Mouse (Mus musculus): ENCODE measurements around the gene Ctbp1.
A peak's percentile ranks its signal among the peaks of the same experiment; 100 is the strongest.

Gene Ctbp1

GRCm38 (mm10) chr5:33239934-33240333, 34.9 kb downstream of the Ctbp1 start:
- no peak for DNase-seq

GRCm38 (mm10) chr5:33239111-33239714, 35.6 kb downstream of the Ctbp1 start:
- no peak for DNase-seq

- no peak for DNase-seq
These were observed 36.5 kb downstream of the Ctbp1 start for GRCm38 (mm10) chr5:33238256-33238645.

GRCm38 (mm10) chr5:33237600-33238255, 37.1 kb downstream of the Ctbp1 start:
- DNase-seq: no peak

GRCm38 (mm10) chr5:33234391-33235031, 40.3 kb downstream of the Ctbp1 start:
- no peak for DNase-seq

GRCm38 (mm10) chr5:33232791-33233190, 42.0 kb downstream of the Ctbp1 start:
- no peak for DNase-seq

- no peak for DNase-seq
These were observed 44.5 kb downstream of the Ctbp1 start for GRCm38 (mm10) chr5:33230285-33230684.

- no peak for DNase-seq
These were observed 46.4 kb downstream of the Ctbp1 start for GRCm38 (mm10) chr5:33228428-33228827.

- DNase-seq: no peak
These were observed 49.1 kb downstream of the Ctbp1 start for GRCm38 (mm10) chr5:33225673-33226072.

- no peak for DNase-seq
These were observed 50.3 kb downstream of the Ctbp1 start for GRCm38 (mm10) chr5:33224491-33224890.

GRCm38 (mm10) chr5:33222841-33223744, 51.7 kb downstream of the Ctbp1 start:
- no peak for DNase-seq

GRCm38 (mm10) chr5:33222389-33222788, 52.4 kb downstream of the Ctbp1 start:
- DNase-seq: peak; percentile 38

- peak; percentile 19 for DNase-seq
These were observed 54.3 kb downstream of the Ctbp1 start for GRCm38 (mm10) chr5:33220350-33221044.

- DNase-seq: no peak
These were observed 55.0 kb downstream of the Ctbp1 start for GRCm38 (mm10) chr5:33219831-33220230.

GRCm38 (mm10) chr5:33218746-33219449, 55.9 kb downstream of the Ctbp1 start:
- DNase-seq: no peak

- no peak for DNase-seq
These were observed 56.7 kb downstream of the Ctbp1 start, which contains the start of gene Spon2 for GRCm38 (mm10) chr5:33218081-33218480. Spon2 (minus strand) TSS chr5:33218455.

- no peak for DNase-seq
These were observed 57.1 kb downstream of the Ctbp1 start for GRCm38 (mm10) chr5:33217663-33218062.

- no peak for DNase-seq
These were observed 60.1 kb downstream of the Ctbp1 start for GRCm38 (mm10) chr5:33214723-33215122.

GRCm38 (mm10) chr5:33211254-33211653, 63.5 kb downstream of the Ctbp1 start:
- DNase-seq: no peak

- no peak for DNase-seq
These were observed 64.3 kb downstream of the Ctbp1 start for GRCm38 (mm10) chr5:33210515-33210914.

GRCm38 (mm10) chr5:33208533-33209245, 66.1 kb downstream of the Ctbp1 start:
- DNase-seq: no peak

Data from kidney, adult 9 months (tissue).